Mouse (Mus musculus): Measurements from ENCODE around the gene Cntn1. TPM values are rescaled to one million over a fixed set of nuclear protein-coding genes. Genes with fewer than 3 reads are reported as not detected.

Gene Cntn1
- total RNA-seq, 2 experiments from 2014 or later, result 287 to 290 TPM

GRCm38 (mm10) chr15:92079416-92079815, 28.5 kb downstream of the Cntn1 start:
- H3K4me3 ChIP-seq, result no peak overlapping the region
- intact Hi-C loops (cut with DNase I), result no loop called here
- TF ChIP-seq CTCF (IDR thresholded peaks at IDR 0.05), result no peak

GRCm38 (mm10) chr15:92085876-92086275, 34.9 kb downstream of the Cntn1 start:
- Histone ChIP-seq H3K4me3 (no peak overlapping the region), H3K27ac (no peak overlapping the region)
- no peak for TF ChIP-seq CTCF (IDR thresholded peaks at IDR 0.05)
- DNase-seq (ENCODE audit: extremely low spot score in 1 of 2, low spot score in 2 of 2), result no peak
- intact Hi-C loops (cut with DNase I), result no loop called here

More at GRCm38 (mm10) chr15:92079416-92079815, 28.5 kb downstream of the Cntn1 start:
- H3K27ac ChIP-seq, result no peak overlapping the region
- DNase-seq (ENCODE audit: extremely low spot score in 1 of 2, low spot score in 2 of 2), result no peak

GRCm38 (mm10) chr15:92087691-92088286, 36.8 kb downstream of the Cntn1 start:
- intact Hi-C loops (cut with DNase I), result no loop called here
- Histone ChIP-seq H3K27ac (no peak overlapping the region), H3K4me3 (no peak overlapping the region)
- no peak for TF ChIP-seq CTCF (IDR thresholded peaks at IDR 0.05)
- DNase-seq (ENCODE audit: extremely low spot score in 1 of 2, low spot score in 2 of 2), result no peak

GRCm38 (mm10) chr15:92090787-92091186, 39.8 kb downstream of the Cntn1 start:
- no peak overlapping the region for H3K27ac ChIP-seq
- intact Hi-C loops (cut with DNase I), result no loop called here
- H3K4me3 ChIP-seq, result no peak overlapping the region
- no peak for DNase-seq (ENCODE audit: extremely low spot score in 1 of 2, low spot score in 2 of 2)
- no peak for TF ChIP-seq CTCF (IDR thresholded peaks at IDR 0.05)

- no peak for DNase-seq (ENCODE audit: extremely low spot score in 1 of 2, low spot score in 2 of 2)
- TF ChIP-seq CTCF (IDR thresholded peaks at IDR 0.05), result no peak
- Histone ChIP-seq H3K4me3 (no peak overlapping the region), H3K27ac (no peak overlapping the region)
- intact Hi-C loops (cut with DNase I), result no loop called here
These were observed 41.1 kb downstream of the Cntn1 start for GRCm38 (mm10) chr15:92092041-92092440.

GRCm38 (mm10) chr15:92099410-92100174, 48.6 kb downstream of the Cntn1 start:
- no peak for TF ChIP-seq CTCF (IDR thresholded peaks at IDR 0.05)
- no peak for DNase-seq (ENCODE audit: extremely low spot score in 1 of 2, low spot score in 2 of 2)
- no peak overlapping the region for H3K4me3 ChIP-seq
- intact Hi-C loops (cut with DNase I), result no loop called here
- H3K27ac ChIP-seq, result no peak overlapping the region

GRCm38 (mm10) chr15:92101956-92102355, 51.0 kb downstream of the Cntn1 start:
- no peak overlapping the region for H3K27ac ChIP-seq
- no peak for TF ChIP-seq CTCF (IDR thresholded peaks at IDR 0.05)
- H3K4me3 ChIP-seq, result no peak overlapping the region
- DNase-seq (ENCODE audit: extremely low spot score in 1 of 2, low spot score in 2 of 2), result no peak
- intact Hi-C loops (cut with DNase I), result no loop called here

- H3K27ac ChIP-seq, result peak overlapping the region; percentile 41; the same call in 1 of the 2 replicates
- intact Hi-C loops (cut with DNase I), result no loop called here
- no peak for TF ChIP-seq CTCF (IDR thresholded peaks at IDR 0.05)
- no peak for DNase-seq (ENCODE audit: extremely low spot score in 1 of 2, low spot score in 2 of 2)
- H3K4me3 ChIP-seq, result no peak overlapping the region
These were observed 61.5 kb downstream of the Cntn1 start for GRCm38 (mm10) chr15:92112455-92112854.

- intact Hi-C loops (cut with DNase I), result no loop called here
- DNase-seq (ENCODE audit: extremely low spot score in 1 of 2, low spot score in 2 of 2), result no peak
- TF ChIP-seq CTCF (IDR thresholded peaks at IDR 0.05), result no peak
- Histone ChIP-seq H3K4me3 (no peak overlapping the region), H3K27ac (no peak overlapping the region)
These were observed 82.0 kb downstream of the Cntn1 start for GRCm38 (mm10) chr15:92132936-92133335.

- no peak for DNase-seq (ENCODE audit: extremely low spot score in 1 of 2, low spot score in 2 of 2)
- Histone ChIP-seq H3K27ac (no peak overlapping the region), H3K4me3 (no peak overlapping the region)
- no peak for TF ChIP-seq CTCF (IDR thresholded peaks at IDR 0.05)
- intact Hi-C loops (cut with DNase I), result no loop called here
These were observed 83.3 kb downstream of the Cntn1 start for GRCm38 (mm10) chr15:92134254-92134653.

- no peak overlapping the region for H3K4me3 ChIP-seq
- TF ChIP-seq CTCF (IDR thresholded peaks at IDR 0.05), result no peak
- DNase-seq (ENCODE audit: extremely low spot score in 1 of 2, low spot score in 2 of 2), result no peak
- no peak overlapping the region for H3K27ac ChIP-seq
- intact Hi-C loops (cut with DNase I), result no loop called here
These were observed 86.1 kb downstream of the Cntn1 start for GRCm38 (mm10) chr15:92137026-92137425.

- Histone ChIP-seq H3K4me3 (no peak overlapping the region), H3K27ac (no peak overlapping the region)
- DNase-seq (ENCODE audit: extremely low spot score in 1 of 2, low spot score in 2 of 2), result no peak
- TF ChIP-seq CTCF (IDR thresholded peaks at IDR 0.05), result no peak
- intact Hi-C loops (cut with DNase I), result no loop called here
These were observed 91.0 kb downstream of the Cntn1 start for GRCm38 (mm10) chr15:92141972-92142371.

GRCm38 (mm10) chr15:92154921-92155320, 104.0 kb downstream of the Cntn1 start:
- intact Hi-C loops (cut with DNase I), result no loop called here

More at GRCm38 (mm10) chr15:92154921-92155320, 104.0 kb downstream of the Cntn1 start:
- Histone ChIP-seq H3K27ac (no peak overlapping the region), H3K4me3 (no peak overlapping the region)
- no peak for DNase-seq (ENCODE audit: extremely low spot score in 1 of 2, low spot score in 2 of 2)
- TF ChIP-seq CTCF (IDR thresholded peaks at IDR 0.05), result no peak

Data from left cerebral cortex, adult 2 months (tissue).